Mouse (Mus musculus) left cerebral cortex, adult 8-10 months (tissue): ENCODE data around the gene Lrrc36. TPM values are rescaled to one million over a fixed set of nuclear protein-coding genes. Genes with fewer than 3 reads are reported as not detected.

Source experiments
- DNase-seq, 2 experiments: peaks; one replicate each; pipeline ENCODE4 v3.0.0; 2022; ENCODE audit warnings: low spot score in 2 of 2
- total RNA-seq, 4 experiments: library from RNA; stranded (reverse); gene quantifications; 2 replicates each; pipeline ENCODE4 v1.2.4; 2022

The Lrrc36 gene
- total RNA-seq, 4 experiments from 2014 or later, result 0.40 to 0.82 (median 0.62) TPM

DNA sequence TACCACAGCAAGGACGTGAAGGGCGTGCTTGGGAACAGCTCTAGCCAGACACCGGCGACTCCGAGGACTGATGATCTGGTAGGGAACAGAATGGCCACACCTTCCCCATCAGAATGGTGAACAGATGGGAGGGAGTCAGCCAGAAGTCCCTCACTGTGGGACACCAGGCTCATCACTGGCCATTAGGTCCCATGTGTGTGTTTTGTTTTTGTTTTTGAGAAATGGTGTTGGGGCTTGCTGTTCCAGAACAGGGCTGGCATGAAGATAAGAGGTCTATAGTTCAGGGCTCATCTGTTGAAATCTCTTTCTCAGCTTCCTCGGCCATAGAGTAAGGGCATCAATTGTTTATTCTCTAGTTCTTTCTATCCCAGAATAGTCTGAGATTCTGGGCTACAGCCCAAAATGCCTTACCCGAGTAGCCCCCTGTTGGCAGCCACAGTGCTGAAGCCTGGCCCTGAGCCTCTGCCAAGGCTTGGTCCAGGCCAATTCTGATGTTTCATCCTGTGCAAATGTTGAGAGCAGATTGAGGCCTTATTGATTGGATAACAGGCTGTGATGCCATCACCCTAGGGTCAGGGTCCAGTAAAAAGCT, 53.4 kb downstream of the Lrrc36 start:
- peak in 1 of 2 experiments; percentile 66 for DNase-seq

- DNase-seq, result no peak
Measured at GRCm38 (mm10) chr8:105467396-105467985, 54.1 kb downstream of the Lrrc36 start.

GRCm38 (mm10) chr8:105468002-105468720, 54.8 kb downstream of the Lrrc36 start:
- peak in 1 of 2 experiments; percentile 30 for DNase-seq

DNA sequence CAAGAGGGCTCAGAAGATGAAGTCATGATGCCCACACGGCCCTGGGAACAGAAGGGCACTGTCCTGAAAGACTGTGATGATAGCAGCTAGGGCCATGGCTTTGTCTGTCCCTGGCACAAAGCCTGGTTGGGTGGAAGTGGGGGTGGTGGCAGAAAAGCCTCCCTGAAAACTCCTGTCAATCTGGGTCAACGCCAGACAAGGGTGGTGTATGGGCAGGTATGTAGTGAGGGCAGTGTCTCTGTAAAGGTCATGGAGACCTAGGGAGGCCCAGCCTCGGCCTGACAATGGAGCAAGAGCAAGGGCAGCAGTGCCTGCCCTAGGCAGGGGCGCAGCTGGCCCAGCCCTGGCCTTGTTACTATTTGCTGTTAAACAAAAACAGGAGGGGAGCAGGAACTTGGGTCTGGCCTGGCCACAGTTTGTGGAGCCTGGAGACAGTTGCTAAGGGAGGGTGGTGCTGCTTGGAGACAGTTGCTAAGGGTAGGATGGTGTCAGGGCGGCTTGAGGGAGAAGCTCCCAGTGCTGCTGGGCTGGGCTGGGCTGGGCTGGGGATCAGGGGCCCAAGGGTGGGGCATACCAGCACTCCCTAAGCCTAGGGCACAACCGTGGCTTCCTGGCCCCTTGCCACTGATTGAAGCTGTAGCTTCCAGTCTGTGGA, 55.8 kb downstream of the Lrrc36 start:
- DNase-seq, result peak in 1 of 2 experiments; percentile 56

GRCm38 (mm10) chr8:105469816-105470215, 56.4 kb downstream of the Lrrc36 start:
- DNase-seq, result no peak

DNA sequence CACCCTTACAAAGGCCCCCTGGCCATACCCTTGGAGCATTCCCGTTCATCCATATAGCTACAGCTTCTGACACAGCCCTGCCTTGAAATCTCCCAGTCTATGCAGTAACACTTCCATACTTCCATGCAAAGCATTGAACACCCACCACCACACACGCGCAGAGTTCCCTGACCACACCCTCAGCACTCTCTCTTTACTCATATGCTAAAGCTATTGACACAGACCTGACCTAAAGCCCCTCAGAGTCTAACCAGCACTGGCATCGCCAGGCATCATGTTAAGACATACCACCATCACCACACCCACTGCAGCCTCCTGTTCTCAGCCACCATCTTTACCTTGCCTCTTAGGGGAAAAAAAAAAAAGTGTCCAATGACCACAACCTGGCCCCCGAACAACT, 56.9 kb downstream of the Lrrc36 start:
- no peak for DNase-seq

DNA sequence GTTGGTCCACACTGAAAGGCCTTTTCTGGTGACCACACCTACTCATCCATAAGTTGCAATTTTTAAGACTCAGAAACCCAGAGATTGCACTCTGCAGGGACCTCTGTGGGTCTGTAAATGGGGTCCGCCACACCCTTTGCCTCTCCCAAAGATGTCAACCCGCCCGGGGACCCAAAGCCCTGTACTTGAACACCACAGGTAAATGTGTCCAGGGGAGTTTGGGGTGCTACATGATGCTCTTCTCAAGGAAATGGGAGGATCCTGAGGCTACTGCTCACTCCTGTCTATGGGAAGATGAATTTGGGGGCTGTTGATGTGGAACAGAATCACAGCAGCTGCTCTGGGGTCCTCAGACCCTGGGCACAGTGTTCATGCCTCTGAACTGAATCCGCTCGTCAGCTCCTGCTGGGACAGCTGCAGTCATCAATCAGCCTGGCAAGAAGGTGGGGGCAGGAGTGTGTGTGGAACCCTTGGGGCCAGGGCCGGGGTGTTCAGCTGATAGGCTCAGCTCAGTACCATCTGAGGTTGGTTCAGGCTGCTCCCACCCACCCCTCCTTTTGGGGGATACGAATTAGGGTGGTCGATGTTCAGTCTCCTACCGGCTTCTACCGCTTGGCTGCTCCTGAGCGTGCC, 57.4 kb downstream of the Lrrc36 start:
- DNase-seq, result no peak

DNA sequence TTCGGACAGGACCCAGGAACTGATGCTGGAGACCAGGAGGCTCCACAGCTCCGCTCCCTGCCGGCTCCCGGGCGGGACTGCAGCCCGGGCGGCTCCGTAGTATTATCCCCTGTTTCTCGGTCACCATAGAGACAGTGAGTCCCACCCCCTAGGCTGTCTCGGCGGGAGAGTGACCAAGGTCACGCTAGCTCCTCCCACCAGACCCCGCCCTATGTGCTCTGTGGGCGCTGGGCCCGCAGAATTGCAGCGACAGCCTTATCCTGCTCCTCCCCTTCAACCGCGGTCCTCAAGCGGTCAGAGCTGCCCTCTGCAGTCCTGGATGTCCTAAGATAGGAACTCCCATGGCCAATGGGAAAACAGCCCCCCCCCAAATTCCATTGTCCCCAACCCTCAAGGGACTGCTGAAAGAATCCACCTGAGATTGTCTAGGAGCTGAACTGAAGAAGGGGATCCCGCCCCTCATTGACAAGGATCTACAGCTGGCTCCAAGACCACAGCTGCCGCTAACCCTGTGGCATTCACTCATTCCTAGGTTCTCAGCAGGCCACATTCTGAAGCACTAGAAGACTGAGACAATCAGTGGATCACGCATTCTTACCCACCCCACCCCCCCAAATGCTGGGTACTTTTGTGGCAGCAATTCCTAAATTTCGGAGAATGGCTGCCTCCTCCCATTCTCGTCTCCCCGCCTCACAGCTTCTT, 58.1 kb downstream of the Lrrc36 start, which contains the start of gene Tppp3:
TSS of gene Tppp3 (minus strand) at position 213 of the 702 bp plus-strand sequence.
- DNase-seq, result peak; percentile 70 to 86

GRCm38 (mm10) chr8:105472414-105472932, 59.1 kb downstream of the Lrrc36 start:
- DNase-seq, result no peak

- no peak for DNase-seq
Measured at GRCm38 (mm10) chr8:105472983-105473382, 59.6 kb downstream of the Lrrc36 start.

DNA sequence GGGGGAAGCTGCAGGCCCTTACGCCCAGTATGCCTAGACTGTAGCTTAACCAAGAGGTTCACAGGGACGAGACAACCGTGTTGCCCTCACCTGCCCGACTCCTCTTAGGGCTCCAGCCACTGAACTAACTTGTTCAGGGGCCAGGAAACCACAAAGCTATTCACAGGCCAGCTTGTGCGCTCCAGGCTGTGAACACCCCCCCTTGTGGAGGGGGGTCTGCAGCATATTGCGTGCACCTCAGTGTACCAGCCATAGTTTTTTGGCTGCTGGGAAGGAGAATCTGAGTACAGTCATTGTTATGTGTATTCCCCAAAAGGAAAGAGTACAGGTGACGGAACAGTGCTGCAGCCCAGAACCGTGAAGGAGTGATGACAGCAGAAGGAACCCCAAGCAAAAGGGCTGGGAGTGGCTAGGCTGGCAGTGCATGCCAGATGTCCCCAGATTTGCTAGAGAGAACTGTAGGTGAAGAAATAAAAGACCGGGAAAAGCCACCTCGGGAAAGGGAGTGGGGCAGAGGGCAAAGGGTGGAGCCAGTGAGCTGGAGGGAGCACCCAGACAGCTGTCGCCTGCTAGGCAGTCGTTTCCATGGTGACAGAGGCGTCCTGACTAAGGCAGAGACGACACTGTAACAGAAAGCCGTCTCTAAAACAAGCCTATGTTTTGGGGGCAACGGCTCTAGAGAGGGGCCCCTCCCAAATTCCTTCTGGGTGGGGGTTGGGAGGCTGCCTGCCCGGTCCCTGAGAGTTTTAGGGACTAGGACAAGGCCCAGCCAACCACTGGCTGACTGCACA, 60.6 kb downstream of the Lrrc36 start:
- peak in 1 of 2 experiments; percentile 42 for DNase-seq

DNA sequence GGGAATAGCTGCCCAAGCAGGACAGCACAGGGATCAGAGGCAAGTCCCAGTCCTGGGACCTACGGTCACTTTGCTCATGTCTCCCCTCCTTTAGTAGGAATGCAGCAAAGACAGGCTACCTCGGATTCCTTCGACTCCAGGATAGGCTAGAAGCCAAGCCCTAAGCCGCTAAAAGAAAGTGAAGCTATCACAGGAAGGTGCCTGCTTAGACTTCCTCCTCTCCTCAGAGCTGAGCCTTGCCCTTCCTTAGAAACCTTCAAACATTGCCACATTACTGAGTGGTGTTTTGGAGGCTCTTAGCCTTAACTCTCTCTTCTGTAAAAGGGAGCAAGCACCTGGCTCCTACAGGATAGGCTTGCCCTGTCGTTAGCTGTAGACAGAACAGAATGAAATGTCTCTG, 61.3 kb downstream of the Lrrc36 start:
- DNase-seq, result no peak

- DNase-seq, result no peak
Measured at GRCm38 (mm10) chr8:105475254-105475653, 61.9 kb downstream of the Lrrc36 start.

DNA sequence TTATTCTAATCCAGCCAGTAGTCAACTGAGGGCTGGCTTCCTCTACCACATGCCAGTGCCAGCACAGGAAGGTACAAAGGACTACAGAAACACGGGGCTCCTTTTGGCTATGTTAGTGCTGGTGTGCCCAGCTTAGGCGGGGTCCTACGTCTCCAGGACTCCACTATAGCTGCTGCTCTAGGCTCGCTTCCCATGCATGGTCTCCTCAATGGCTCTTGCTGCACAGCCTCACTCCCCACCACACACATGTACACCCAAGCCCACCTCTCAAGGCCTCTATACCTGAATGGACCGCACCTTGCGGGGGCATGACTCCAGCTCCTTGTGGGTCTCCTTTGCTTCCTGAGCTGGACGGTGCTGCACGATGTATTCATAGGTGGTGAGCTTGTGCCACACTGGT, 62.4 kb downstream of the Lrrc36 start:
- no peak for DNase-seq

- DNase-seq, result no peak
Measured at GRCm38 (mm10) chr8:105476161-105476560, 62.8 kb downstream of the Lrrc36 start.

GRCm38 (mm10) chr8:105476628-105477413, 63.5 kb downstream of the Lrrc36 start:
- peak in 1 of 2 experiments; percentile 20 for DNase-seq

DNA sequence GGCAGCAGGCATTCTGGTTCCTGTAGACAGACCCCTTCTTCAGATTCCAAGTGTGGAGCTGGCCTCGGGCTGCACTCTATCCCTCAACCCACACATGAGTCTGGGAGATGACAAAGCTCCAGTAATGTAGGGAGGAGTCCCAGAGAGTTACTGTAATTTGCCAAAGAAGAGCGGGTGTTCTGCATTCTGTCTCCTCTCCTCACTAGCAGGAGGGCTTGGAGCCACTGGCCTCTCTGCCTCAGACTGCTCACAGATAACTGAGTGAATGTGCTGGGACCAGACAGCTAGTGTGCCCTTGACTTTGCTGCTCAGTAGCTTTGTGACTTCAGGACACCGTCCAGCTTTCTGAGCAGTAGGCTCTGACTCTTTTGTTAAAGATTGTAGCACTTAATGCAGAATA, 64.4 kb downstream of the Lrrc36 start:
- no peak for DNase-seq

- no peak for DNase-seq
Measured at GRCm38 (mm10) chr8:105481013-105481412, 67.6 kb downstream of the Lrrc36 start.

DNA sequence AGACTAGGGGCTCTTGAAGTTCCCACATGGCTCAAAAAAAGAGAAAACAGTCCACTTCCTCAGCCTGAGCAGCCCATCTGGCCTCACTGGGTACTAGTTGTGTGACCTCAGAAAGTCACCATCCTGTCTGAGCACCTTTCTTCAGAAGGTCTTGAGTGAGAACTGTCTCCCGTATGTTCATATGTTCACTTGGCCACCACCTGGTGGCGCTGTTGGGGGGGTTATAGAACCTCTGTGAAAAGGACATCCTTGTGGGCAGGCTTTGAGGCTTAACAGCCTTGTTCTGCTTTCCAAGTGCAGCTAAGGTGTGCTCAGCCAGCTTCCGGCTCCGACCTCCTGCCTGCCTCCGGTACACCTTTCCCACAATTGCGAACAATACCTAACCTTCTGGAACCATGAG, 68.1 kb downstream of the Lrrc36 start:
- no peak for DNase-seq
